Mouse (Mus musculus) forebrain, embryonic 12.5 days (tissue): Measurements from ENCODE around the gene She. TPM values are rescaled to one million over a fixed set of nuclear protein-coding genes. Genes with fewer than 3 reads are reported as not detected.

Experiments
- ATAC-seq: fragments of 200-750 bp; cut with Nextera tagmentation; 2 replicates; pipeline ENCODE4 v1.8.0; 2017; ENCODE audit warnings: moderate TSS enrichment; ENCODE audit not compliant: low FRiP score
- H3K27ac ChIP-seq: fragments of 300-500 bp; sonication (generic); 2 replicates; pipeline ENCODE4 v1.5.1; 2016; ENCODE audit warnings: mild to moderate bottlenecking
- H3K27me3 ChIP-seq: fragments of 300-500 bp; sonication (generic); 2 replicates; pipeline ENCODE4 v1.6.1; 2016; ENCODE audit warnings: mild to moderate bottlenecking
- H3K36me3 ChIP-seq: fragments of 300-500 bp; sonication (generic); replicated peaks from 2 replicates; pipeline ENCODE4 v1.6.1; 2016; ENCODE audit warnings: mild to moderate bottlenecking
- H3K4me1 ChIP-seq: fragments of 300-500 bp; sonication (generic); 2 replicates; pipeline ENCODE4 v1.6.1; 2016
- H3K4me2 ChIP-seq: fragments of 300-500 bp; sonication (generic); 2 replicates; pipeline ENCODE4 v1.6.1; 2016; ENCODE audit warnings: mild to moderate bottlenecking, moderate library complexity
- H3K4me3 ChIP-seq: fragments of 300-500 bp; sonication (generic); replicated peaks from 2 replicates; pipeline ENCODE4 v1.5.1; 2016; ENCODE audit warnings: mild to moderate bottlenecking
- H3K9ac ChIP-seq: fragments of 300-500 bp; sonication (generic); 2 replicates; pipeline ENCODE4 v1.6.1; 2016; ENCODE audit warnings: mild to moderate bottlenecking
- H3K9me3 ChIP-seq: fragments of 300-500 bp; sonication (generic); 2 replicates; pipeline ENCODE4 v1.6.1; 2016
- WGBS: fragments of 180-500 bp; shearing (Covaris S2); methylation state at CpG from one replicate; pipeline ENCODE4 v1.1.7; 2016; 5-methylcytosine and 5-hydroxymethylcytosine counted together
- polyA plus RNA-seq: library from polyadenylated mRNA; unstranded; fragments of >200 nt; fragmentation: Nextera tagmentation; extraction: Ambion mirVana; gene quantifications from 2 replicates; pipeline ENCODE4 v1.2.1, GENCODE M21; 2016

She gene
- polyA plus RNA-seq, 1 experiment from 2014 or later: 1.8 TPM

GRCm38 (mm10) chr3:89819897-89820296 lies 11.3 kb upstream of the She start:
- H3K9me3 ChIP-seq: no peaks in the 10 kb centered on the region
- WGBS: 72% methylated on average over 7 of the region's 7 CpGs

GRCm38 (mm10) chr3:89820311-89821095 lies 10.7 kb upstream of the She start:
- H3K27ac ChIP-seq: no peak overlapping the region
- 89% methylated on average over 12 of the region's 12 CpGs for WGBS
- H3K4me1 ChIP-seq: no peaks in the 10 kb centered on the region
- no peak overlapping the region for H3K4me3 ChIP-seq
- ATAC-seq: no peak
- H3K36me3 ChIP-seq: no peaks in the 10 kb centered on the region
- H3K27me3 ChIP-seq: no peaks in the 10 kb centered on the region
- no peaks in the 10 kb centered on the region for H3K9me3 ChIP-seq
- H3K4me2 ChIP-seq: no peak overlapping the region
- H3K9ac ChIP-seq: no peak overlapping the region

More at GRCm38 (mm10) chr3:89819897-89820296, 11.3 kb upstream of the She start:
- no peak overlapping the region for H3K4me2 ChIP-seq
- H3K4me1 ChIP-seq: no peaks in the 10 kb centered on the region
- H3K27ac ChIP-seq: no peak overlapping the region
- no peaks in the 10 kb centered on the region for H3K36me3 ChIP-seq
- H3K4me3 ChIP-seq: no peak overlapping the region
- H3K9ac ChIP-seq: no peak overlapping the region
- no peak for ATAC-seq
- no peaks in the 10 kb centered on the region; the same call in 1 of the 2 replicates for H3K27me3 ChIP-seq

DNA sequence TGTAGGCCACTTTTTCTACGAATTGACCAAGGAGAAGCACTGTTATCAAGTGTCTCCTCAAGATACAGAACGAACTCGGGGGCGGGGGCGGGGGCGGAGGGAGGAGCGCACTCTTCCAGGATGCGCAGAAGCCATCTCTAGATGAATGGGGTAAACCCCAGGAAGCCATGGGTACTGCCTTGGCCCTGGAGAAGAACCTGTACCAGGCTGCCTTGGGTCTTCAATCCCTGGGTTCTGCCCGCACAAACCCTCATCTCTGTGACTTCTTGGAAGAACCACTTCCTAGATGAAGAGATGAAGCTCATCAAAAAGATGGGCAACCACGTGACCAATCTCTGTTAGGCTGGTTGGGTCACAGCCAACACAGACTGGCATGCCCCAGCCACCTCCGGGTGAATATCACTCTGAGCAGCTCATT lies 10.1 kb upstream of the She start:
- Histone ChIP-seq H3K36me3 (no peaks in the 10 kb centered on the region), H3K27me3 (no peaks in the 10 kb centered on the region), H3K4me3 (no peak overlapping the region), H3K9me3 (no peaks in the 10 kb centered on the region), H3K9ac (no peak overlapping the region), H3K27ac (no peak overlapping the region), H3K4me2 (no peak overlapping the region), H3K4me1 (no peaks in the 10 kb centered on the region)
- no peak for ATAC-seq
- WGBS: 86% methylated on average over 11 of the region's 11 CpGs

GRCm38 (mm10) chr3:89821548-89822480 lies 9.4 kb upstream of the She start:
- Histone ChIP-seq H3K4me3 (no peak overlapping the region), H3K36me3 (no peaks in the 10 kb centered on the region)
- no peak for ATAC-seq

DNA sequence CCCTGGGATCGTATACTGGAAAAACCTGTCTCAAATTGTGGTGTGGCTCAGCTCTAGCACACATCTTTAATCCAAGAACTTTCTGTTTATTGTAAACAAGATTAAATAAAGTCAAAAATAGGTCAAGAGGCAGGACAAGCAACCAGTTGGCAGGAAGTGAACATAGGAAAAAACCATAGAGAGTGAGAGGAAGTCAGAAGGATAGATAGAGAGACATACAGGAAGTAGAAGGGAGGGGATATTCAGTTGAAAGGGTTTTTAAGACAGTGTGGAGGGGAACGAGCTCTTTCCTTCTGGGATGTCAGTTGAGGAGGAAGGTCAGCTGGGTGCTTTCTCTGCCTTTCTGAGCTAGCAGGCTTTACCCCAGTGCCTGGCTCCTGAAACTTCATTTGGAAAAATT lies 7.6 kb upstream of the She start:
- Histone ChIP-seq H3K4me3 (no peak overlapping the region), H3K27ac (no peak overlapping the region), H3K27me3 (peaks cover 6% of the 10 kb centered on the region; the same call in 1 of the 2 replicates), H3K4me1 (no peaks in the 10 kb centered on the region), H3K36me3 (no peaks in the 10 kb centered on the region), H3K9ac (no peak overlapping the region), H3K4me2 (no peak overlapping the region), H3K9me3 (no peaks in the 10 kb centered on the region; the same call in 1 of the 2 replicates)
- 75% methylated on average over 2 of the region's 2 CpGs for WGBS
- no peak for ATAC-seq

More at GRCm38 (mm10) chr3:89821548-89822480, 9.4 kb upstream of the She start:
- H3K9me3 ChIP-seq: no peaks in the 10 kb centered on the region
- no peaks in the 10 kb centered on the region for H3K27me3 ChIP-seq
- whole genome bisulfite sequencing: 72% methylated on average over 10 of the region's 10 CpGs
- no peak overlapping the region for H3K9ac ChIP-seq
- no peak overlapping the region for H3K27ac ChIP-seq
- H3K4me1 ChIP-seq: no peaks in the 10 kb centered on the region
- no peak overlapping the region for H3K4me2 ChIP-seq

DNA sequence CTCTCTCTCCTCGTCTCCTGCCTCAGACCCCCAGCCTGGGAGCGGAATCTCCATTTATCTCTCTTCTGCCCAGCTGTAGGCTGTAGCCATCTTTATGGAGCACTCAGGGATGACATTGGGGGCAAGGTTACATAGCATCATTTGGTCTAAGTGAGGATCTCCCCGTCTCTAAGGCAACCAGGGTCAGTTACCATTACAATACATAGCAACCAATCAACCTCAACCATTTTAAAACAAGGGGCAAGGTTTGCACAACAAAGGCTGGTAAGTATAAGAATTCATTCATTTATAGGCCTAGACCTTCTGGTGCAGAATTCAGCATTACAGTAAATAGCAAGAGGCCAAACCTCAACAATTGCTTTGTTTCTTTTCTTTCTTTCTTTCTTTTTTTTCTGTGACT lies 4.9 kb upstream of the She start:
- Histone ChIP-seq H3K4me1 (peaks cover 6% of the 10 kb centered on the region), H3K27ac (no peak overlapping the region), H3K4me2 (no peak overlapping the region), H3K9ac (no peak overlapping the region), H3K36me3 (no peaks in the 10 kb centered on the region), H3K27me3 (peaks cover 32% of the 10 kb centered on the region), H3K4me3 (no peak overlapping the region), H3K9me3 (no peaks in the 10 kb centered on the region; the same call in 1 of the 2 replicates)
- ATAC-seq: no peak
- 72% methylated on average over 3 of the region's 3 CpGs for WGBS

- Histone ChIP-seq H3K4me2 (no peak overlapping the region), H3K36me3 (no peaks in the 10 kb centered on the region), H3K27me3 (peaks cover 45% of the 10 kb centered on the region), H3K4me3 (no peak overlapping the region), H3K4me1 (peaks cover 11% of the 10 kb centered on the region), H3K9ac (no peak overlapping the region), H3K9me3 (no peaks in the 10 kb centered on the region), H3K27ac (no peak overlapping the region)
- ATAC-seq: no peak
- WGBS: 56% methylated on average over 8 of the region's 8 CpGs
Measured at GRCm38 (mm10) chr3:89835362-89835761, 4.2 kb downstream of the She start.

DNA sequence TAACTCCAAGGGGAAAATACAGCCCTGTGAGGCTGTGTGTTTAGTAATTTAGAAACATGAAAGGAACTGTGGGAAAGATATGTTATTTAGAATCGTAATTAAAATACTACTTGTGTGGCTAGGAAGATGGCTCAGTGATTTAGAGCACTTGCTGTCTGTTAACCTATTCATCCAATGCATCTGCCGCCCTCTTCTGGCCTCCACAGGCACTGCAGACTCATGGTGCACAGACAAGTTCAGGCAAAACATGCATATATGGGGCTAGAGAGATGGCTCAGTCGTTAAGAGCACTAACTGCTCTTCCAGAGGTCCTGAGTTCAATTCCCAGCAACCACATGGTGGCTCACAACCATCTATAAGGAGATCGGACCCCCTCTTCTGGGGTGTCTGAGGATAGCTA lies 11.1 kb downstream of the She start:
- H3K9me3 ChIP-seq: no peaks in the 10 kb centered on the region
- H3K27me3 ChIP-seq: no peaks in the 10 kb centered on the region
- no peaks in the 10 kb centered on the region for H3K4me1 ChIP-seq
- no peak for ATAC-seq
- no peak overlapping the region for H3K9ac ChIP-seq
- no peak overlapping the region for H3K4me3 ChIP-seq
- no peak overlapping the region for H3K27ac ChIP-seq
- H3K4me2 ChIP-seq: no peak overlapping the region
- H3K36me3 ChIP-seq: no peaks in the 10 kb centered on the region
- 71% methylated on average over 4 of the region's 4 CpGs for WGBS

DNA sequence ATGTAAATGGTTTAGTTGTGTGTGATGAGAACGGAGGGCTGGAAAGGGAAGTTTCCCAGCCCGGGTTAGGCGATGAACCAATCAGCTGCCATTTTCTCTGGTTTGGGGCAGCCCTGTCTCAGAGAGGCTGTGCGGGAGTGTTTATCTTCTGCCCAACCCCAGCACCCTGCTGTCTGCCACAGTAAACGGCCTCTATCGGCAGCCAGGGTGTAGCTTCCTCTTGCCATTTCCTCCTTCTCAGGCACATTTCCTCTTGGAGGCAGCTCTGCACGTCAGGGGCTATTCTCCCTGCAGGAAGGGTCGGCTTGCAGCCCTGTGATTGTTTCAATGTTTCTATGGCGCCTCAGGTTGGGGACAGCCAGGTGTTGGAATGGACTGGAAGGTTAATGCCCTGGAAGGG lies 12.0 kb downstream of the She start:
- no peak for ATAC-seq
- Histone ChIP-seq H3K4me1 (no peaks in the 10 kb centered on the region), H3K27ac (no peak overlapping the region), H3K36me3 (no peaks in the 10 kb centered on the region), H3K27me3 (no peaks in the 10 kb centered on the region), H3K4me3 (no peak overlapping the region), H3K9me3 (no peaks in the 10 kb centered on the region), H3K4me2 (no peak overlapping the region), H3K9ac (no peak overlapping the region)
- WGBS: 69% methylated on average over 9 of the region's 9 CpGs

GRCm38 (mm10) chr3:89845814-89846213 lies 14.6 kb downstream of the She start:
- Histone ChIP-seq H3K4me2 (no peak overlapping the region), H3K4me3 (no peak overlapping the region), H3K9ac (no peak overlapping the region), H3K27ac (no peak overlapping the region), H3K27me3 (no peaks in the 10 kb centered on the region), H3K36me3 (no peaks in the 10 kb centered on the region), H3K9me3 (no peaks in the 10 kb centered on the region), H3K4me1 (no peaks in the 10 kb centered on the region)
- no peak for ATAC-seq
- 82% methylated on average over 9 of the region's 9 CpGs for WGBS

GRCm38 (mm10) chr3:89847126-89847525 lies 16.0 kb downstream of the She start:
- H3K36me3 ChIP-seq: no peaks in the 10 kb centered on the region
- H3K27me3 ChIP-seq: no peaks in the 10 kb centered on the region
- no peak overlapping the region for H3K27ac ChIP-seq
- H3K9me3 ChIP-seq: no peaks in the 10 kb centered on the region
- 83% methylated on average over 3 of the region's 3 CpGs for WGBS
- no peak for ATAC-seq
- no peak overlapping the region for H3K4me2 ChIP-seq
- no peaks in the 10 kb centered on the region for H3K4me1 ChIP-seq
- H3K9ac ChIP-seq: no peak overlapping the region
- H3K4me3 ChIP-seq: no peak overlapping the region

DNA sequence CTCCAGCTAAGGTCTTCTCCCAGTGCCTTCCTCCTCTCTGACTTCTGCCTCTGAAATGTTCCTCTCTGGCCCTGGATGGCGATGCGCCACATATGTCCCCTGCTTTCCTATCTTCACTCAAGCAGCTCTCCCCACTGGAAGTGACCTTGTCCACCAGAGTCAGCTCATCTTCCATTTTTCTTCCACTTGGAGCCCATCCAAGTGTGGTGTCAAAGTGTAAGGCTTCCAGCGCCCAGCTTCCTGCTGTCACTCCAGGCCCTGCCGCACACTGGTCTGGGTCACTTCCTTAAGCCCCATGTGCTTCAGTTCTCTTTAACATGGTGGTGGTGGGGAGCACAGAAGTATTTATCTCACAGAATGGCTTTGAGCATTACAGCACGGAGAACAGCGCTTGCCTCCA lies 16.4 kb downstream of the She start:
- no peak overlapping the region for H3K4me3 ChIP-seq
- WGBS: 93% methylated on average over 6 of the region's 6 CpGs

More for the DNA sequence above, 16.4 kb downstream of the She start:
- ATAC-seq: no peak
- Histone ChIP-seq H3K4me2 (no peak overlapping the region), H3K9me3 (no peaks in the 10 kb centered on the region), H3K36me3 (no peaks in the 10 kb centered on the region), H3K27me3 (no peaks in the 10 kb centered on the region), H3K27ac (no peak overlapping the region), H3K9ac (no peak overlapping the region), H3K4me1 (no peaks in the 10 kb centered on the region)
